Mouse (Mus musculus) T-helper 1 cell (primary cell): ENCODE data around the gene Plek.

Experiments used
- in situ Hi-C: fragments of 300-600 bp; cut with MboI, MseI; formaldehyde crosslinking; loops from one replicate; pipeline ENCODE4 v1.15.1; 2025; ENCODE audit warnings: high pct_unique_total_duplicates

Gene Plek

GRCm38 (mm10) chr11:17000353-17001334, 51.5 kb downstream of the Plek start:
- in situ Hi-C loops = loop anchor here (5.0 to 10.0 kb wide), 2 partner anchors 46 to 212 kb away; partner anchors contain the start of genes Fbxo48 and Pno1

GRCm38 (mm10) chr11:16999933-17000332, 52.2 kb downstream of the Plek start:
- in situ Hi-C loops = loop anchor here (5.0 to 10.0 kb wide), 2 partner anchors 45 to 212 kb away; partner anchors contain the start of genes Fbxo48 and Pno1

GRCm38 (mm10) chr11:16999387-16999786, 52.8 kb downstream of the Plek start:
- in situ Hi-C loops = no loop called here

GRCm38 (mm10) chr11:16997465-16997864, 54.7 kb downstream of the Plek start:
- in situ Hi-C loops = no loop called here

GRCm38 (mm10) chr11:16996818-16997217, 55.4 kb downstream of the Plek start:
- in situ Hi-C loops = no loop called here

- in situ Hi-C loops = no loop called here
Observed at GRCm38 (mm10) chr11:16992880-16993279, 59.3 kb downstream of the Plek start.

- in situ Hi-C loops = no loop called here
Observed at GRCm38 (mm10) chr11:16989885-16990284, 62.3 kb downstream of the Plek start.

- in situ Hi-C loops = no loop called here
Observed at GRCm38 (mm10) chr11:16987745-16988328, 64.3 kb downstream of the Plek start.

- in situ Hi-C loops = no loop called here
Observed at GRCm38 (mm10) chr11:16986550-16987187, 65.5 kb downstream of the Plek start.

- in situ Hi-C loops = no loop called here
Observed at GRCm38 (mm10) chr11:16978161-16978707, 73.9 kb downstream of the Plek start.

- in situ Hi-C loops = no loop called here
Observed at GRCm38 (mm10) chr11:16977611-16978010, 74.6 kb downstream of the Plek start.

GRCm38 (mm10) chr11:16976937-16977336, 75.2 kb downstream of the Plek start:
- in situ Hi-C loops = no loop called here

- in situ Hi-C loops = no loop called here
Observed at GRCm38 (mm10) chr11:16973086-16973485, 79.1 kb downstream of the Plek start.

- in situ Hi-C loops = no loop called here
Observed at GRCm38 (mm10) chr11:16972027-16972426, 80.2 kb downstream of the Plek start.

GRCm38 (mm10) chr11:16969650-16970049, 82.5 kb downstream of the Plek start:
- in situ Hi-C loops = no loop called here

GRCm38 (mm10) chr11:16967806-16968205, 84.4 kb downstream of the Plek start:
- in situ Hi-C loops = no loop called here

- in situ Hi-C loops = loop anchor here (10.0 kb wide), 1 partner anchor 46 kb away; no protein-coding TSS in a partner anchor
Observed at GRCm38 (mm10) chr11:16958520-16958919, 93.7 kb downstream of the Plek start.

- in situ Hi-C loops = loop anchor here (10.0 kb wide), 1 partner anchor 48 kb away; no protein-coding TSS in a partner anchor
Observed at GRCm38 (mm10) chr11:16957030-16957429, 95.2 kb downstream of the Plek start.

GRCm38 (mm10) chr11:16956115-16956862, 95.9 kb downstream of the Plek start:
- in situ Hi-C loops = loop anchor here (10.0 kb wide), 1 partner anchor 49 kb away; no protein-coding TSS in a partner anchor

GRCm38 (mm10) chr11:16951761-16952010, 100.5 kb downstream of the Plek start:
- in situ Hi-C loops = loop anchor here (5.0 to 10.0 kb wide), 3 partner anchors 53 to 444 kb away; partner anchors contain the start of gene Sec61g
